Mouse (Mus musculus): ENCODE measurements around the gene Cryge. TPM values are rescaled to one million over a fixed set of nuclear protein-coding genes. Genes with fewer than 3 reads are reported as not detected.

Gene Cryge
- polyA plus RNA-seq, 1 experiment from 2014 or later = not detected

GRCm38 (mm10) chr1:65004526-65004925 lies 46.4 kb downstream of the Cryge start:
- Histone ChIP-seq H3K27ac (replicated peaks) (no peak overlapping the region), H3K27me3 (no peaks in the 10 kb centered on the region), H3K4me3 (no peak overlapping the region), H3K4me1 (replicated peaks) (no peaks in the 10 kb centered on the region), H3K9me3 (no peaks in the 10 kb centered on the region), H3K9ac (no peak overlapping the region), H3K4me2 (no peak overlapping the region), H3K36me3 (no peaks in the 10 kb centered on the region)
- no peak for ATAC-seq (ENCODE audit: low read depth)
- WGBS = 84% methylated on average over 4 of the region's 4 CpGs

Other genes with a start within 250 kb of the Cryge start
- 9.8 and 13.7 TPM in 2 replicates for gene Plekhm3, start 94.3 kb downstream of the Cryge start, polyA plus RNA-seq (2015; fragmentation: Nextera tagmentation; extraction: Ambion mirVana)
- gene Akr1cl, start 18.4 kb downstream of the Cryge start, polyA plus RNA-seq (2015; fragmentation: Nextera tagmentation; extraction: Ambion mirVana) = 0.21 TPM in 1 of 2 replicates, not detected in the other
- not detected in 2 replicates for gene Crygd, start 12.3 kb upstream of the Cryge start, polyA plus RNA-seq (2015; fragmentation: Nextera tagmentation; extraction: Ambion mirVana)
- not detected in 2 replicates for gene Crygc, start 22.5 kb upstream of the Cryge start, polyA plus RNA-seq (2015; fragmentation: Nextera tagmentation; extraction: Ambion mirVana)
- 0.77 TPM in 1 of 2 replicates, not detected in the other for gene Crygb, start 31.1 kb upstream of the Cryge start, polyA plus RNA-seq (2015; fragmentation: Nextera tagmentation; extraction: Ambion mirVana)
- gene Cryga, start 52.2 kb upstream of the Cryge start, polyA plus RNA-seq (2015; fragmentation: Nextera tagmentation; extraction: Ambion mirVana) = not detected in 2 replicates
- not detected in 2 replicates for gene Gm28845, start 68.4 kb upstream of the Cryge start, polyA plus RNA-seq (2015; fragmentation: Nextera tagmentation; extraction: Ambion mirVana)
- gene D630023F18Rik, start 72.1 kb upstream of the Cryge start, polyA plus RNA-seq (2015; fragmentation: Nextera tagmentation; extraction: Ambion mirVana) = 0.34 and 0.38 TPM in 2 replicates
- 473 and 478 TPM in 2 replicates for gene Idh1, start 135.4 kb upstream of the Cryge start, polyA plus RNA-seq (2015; fragmentation: Nextera tagmentation; extraction: Ambion mirVana)
- gene Pikfyve, start 135.5 kb upstream of the Cryge start, polyA plus RNA-seq (2015; fragmentation: Nextera tagmentation; extraction: Ambion mirVana) = 10.6 and 11.4 TPM in 2 replicates
- 2.5 and 3.4 TPM in 2 replicates for gene Pth2r, start 230.9 kb upstream of the Cryge start, polyA plus RNA-seq (2015; fragmentation: Nextera tagmentation; extraction: Ambion mirVana)

Measured in neural tube, embryonic 13.5 days (tissue).